Mouse (Mus musculus): ENCODE results near the gene Rce1. TPM values are rescaled to one million over a fixed set of nuclear protein-coding genes. Genes with fewer than 3 reads are reported as not detected.

Gene Rce1
- polyA plus RNA-seq, 1 experiment from 2014 or later: 45.5 TPM

- no peak for ATAC-seq
- in situ Hi-C loops (cut with MboI; ENCODE audit: low pct_unique_long_range_greater_than_20kb): loop anchor here (5.0 to 25.0 kb wide), 2 partner anchors 127 to 338 kb away; partner anchors contain the start of genes 2010003K11Rik and Mrpl11
- ChIA-PET CTCF (interaction anchor here (1.6 kb wide), 1 partner anchor 39 kb away, joined by 3 read pairs; no protein-coding TSS in a partner anchor), POLR2A (interaction anchor here (0.9 to 1.0 kb wide), 2 partner anchors 8 to 143 kb away, joined by 3 read pairs; no protein-coding TSS in a partner anchor)
- DNase-seq (ENCODE audit: low read depth, low spot score): no peak
- H3K27me3 ChIP-seq: no peaks in the 10 kb centered on the region
- TF ChIP-seq CTCF (IDR thresholded peaks at IDR 0.05): no peak
These were observed 849 bp downstream of the Rce1 start for GRCm38 (mm10) chr19:4624406-4625178.

- H3K27me3 ChIP-seq: no peaks in the 10 kb centered on the region
- in situ Hi-C loops (cut with MboI; ENCODE audit: low pct_unique_long_range_greater_than_20kb): no loop called here
- ATAC-seq (no peak), DNase-seq (ENCODE audit: low read depth, low spot score) (no peak)
- no peak for TF ChIP-seq CTCF (IDR thresholded peaks at IDR 0.05)
- POLR2A ChIA-PET: no interaction called here
- CTCF ChIA-PET: interaction anchor here (0.7 to 1.6 kb wide), 5 partner anchors 21 to 338 kb away, joined by 3 read pairs; partner anchors contain the start of genes 2010003K11Rik and Mrpl11
These were observed 1.4 kb downstream of the Rce1 start for GRCm38 (mm10) chr19:4624006-4624405.

- no peak for ATAC-seq
- in situ Hi-C loops (cut with MboI; ENCODE audit: low pct_unique_long_range_greater_than_20kb): no loop called here
- no peak for DNase-seq (ENCODE audit: low read depth, low spot score)
- H3K27me3 ChIP-seq: no peaks in the 10 kb centered on the region
- ChIA-PET CTCF (interaction anchor here (0.7 to 1.2 kb wide), 4 partner anchors 20 to 339 kb away, joined by 3 read pairs; partner anchors contain the start of genes 2010003K11Rik and Mrpl11), POLR2A (no interaction called here)
- TF ChIP-seq CTCF (IDR thresholded peaks at IDR 0.05): no peak
These were observed 2.0 kb downstream of the Rce1 start for GRCm38 (mm10) chr19:4623419-4623818.

- DNase-seq (ENCODE audit: low read depth, low spot score) (no peak), ATAC-seq (no peak)
- POLR2A ChIA-PET: interaction anchor here (0.7 kb wide), 1 partner anchor 18 kb away, joined by 4 read pairs; no protein-coding TSS in a partner anchor
- no peaks in the 10 kb centered on the region for H3K27me3 ChIP-seq
- TF ChIP-seq CTCF (IDR thresholded peaks at IDR 0.05): no peak
- in situ Hi-C loops (cut with MboI; ENCODE audit: low pct_unique_long_range_greater_than_20kb): no loop called here
- CTCF ChIA-PET: interaction anchor here (1.1 to 1.2 kb wide), 4 partner anchors 19 to 339 kb away, joined by 3 read pairs; partner anchors contain the start of gene Mrpl11
These were observed 2.7 kb downstream of the Rce1 start for GRCm38 (mm10) chr19:4622780-4623179.

- no peak for TF ChIP-seq CTCF (IDR thresholded peaks at IDR 0.05)
- in situ Hi-C loops (cut with MboI; ENCODE audit: low pct_unique_long_range_greater_than_20kb): no loop called here
- DNase-seq (ENCODE audit: low read depth, low spot score) (no peak), ATAC-seq (no peak)
- no peaks in the 10 kb centered on the region for H3K27me3 ChIP-seq
- CTCF ChIA-PET: no interaction called here
- POLR2A ChIA-PET: interaction anchor here (0.6 kb wide), 1 partner anchor 123 kb away, joined by 6 read pairs; no protein-coding TSS in a partner anchor
These were observed 4.7 kb downstream of the Rce1 start for GRCm38 (mm10) chr19:4620721-4621120.

- in situ Hi-C loops (cut with MboI; ENCODE audit: low pct_unique_long_range_greater_than_20kb): no loop called here
- CTCF ChIA-PET: no interaction called here
- DNase-seq (ENCODE audit: low read depth, low spot score): no peak
These were observed 6.0 kb downstream of the Rce1 start for GRCm38 (mm10) chr19:4619461-4619860.

GRCm38 (mm10) chr19:4618183-4618582 is 7.3 kb downstream of the Rce1 start:
- no peaks in the 10 kb centered on the region for H3K27me3 ChIP-seq
- CTCF ChIA-PET: no interaction called here
- POLR2A ChIA-PET: no interaction called here
- in situ Hi-C loops (cut with MboI; ENCODE audit: low pct_unique_long_range_greater_than_20kb): no loop called here
- no peak for TF ChIP-seq CTCF (IDR thresholded peaks at IDR 0.05)
- ATAC-seq (no peak), DNase-seq (ENCODE audit: low read depth, low spot score) (no peak)

More at GRCm38 (mm10) chr19:4619461-4619860, 6.0 kb downstream of the Rce1 start:
- ATAC-seq: no peak
- POLR2A ChIA-PET: no interaction called here
- H3K27me3 ChIP-seq: no peaks in the 10 kb centered on the region
- no peak for TF ChIP-seq CTCF (IDR thresholded peaks at IDR 0.05)

GRCm38 (mm10) chr19:4616546-4616945 is 8.9 kb downstream of the Rce1 start:
- TF ChIP-seq CTCF (IDR thresholded peaks at IDR 0.05): no peak
- ChIA-PET POLR2A (interaction anchor here (1.3 to 2.4 kb wide), 2 partner anchors 8 to 10 kb away, joined by 3 to 6 read pairs; no protein-coding TSS in a partner anchor), CTCF (interaction anchor here (1.2 to 1.7 kb wide), 2 partner anchors 9 to 176 kb away, joined by 4 read pairs; partner anchors contain the start of gene Rce1)

GRCm38 (mm10) chr19:4615151-4616093 is 10.0 kb downstream of the Rce1 start, which contains the start of gene Lrfn4:
Lrfn4 (minus strand) TSS chr19:4615667.
- ATAC-seq (peak; percentile 82), DNase-seq (ENCODE audit: low read depth, low spot score) (peak; percentile 68)
- ChIA-PET POLR2A (interaction anchor here (0.6 to 2.4 kb wide), 2 partner anchors 11 to 602 kb away, joined by 3 to 6 read pairs; no protein-coding TSS in a partner anchor), CTCF (interaction anchor here (0.7 to 1.7 kb wide), 3 partner anchors 10 to 175 kb away, joined by 4 read pairs; partner anchors contain the start of gene Rce1)
- in situ Hi-C loops (cut with MboI; ENCODE audit: low pct_unique_long_range_greater_than_20kb): no loop called here
- TF ChIP-seq CTCF (IDR thresholded peaks at IDR 0.05): no peak
- H3K27me3 ChIP-seq: no peaks in the 10 kb centered on the region

More at GRCm38 (mm10) chr19:4616546-4616945, 8.9 kb downstream of the Rce1 start:
- no peak for ATAC-seq
- DNase-seq (ENCODE audit: low read depth, low spot score): no peak
- in situ Hi-C loops (cut with MboI; ENCODE audit: low pct_unique_long_range_greater_than_20kb): no loop called here
- H3K27me3 ChIP-seq: no peaks in the 10 kb centered on the region

Data from Patski (cell line).